Mouse (Mus musculus) retina, embryonic 14.5 days (tissue): Measurements from ENCODE around the gene Paxx.
"Not testable (repeated sequence)": the region's sequence is repeated elsewhere in the genome, so short reads cannot be mapped to it uniquely, and the experiment has no call there.

Experiments used
- DNase-seq: peaks from one replicate; pipeline ENCODE4 v3.0.0-alpha.2; 2015; ENCODE audit warnings: low spot score

Paxx gene

GRCm38 (mm10) chr2:25450853-25451647 is 9.8 kb downstream of the Paxx start:
- DNase-seq: no peak

DNA sequence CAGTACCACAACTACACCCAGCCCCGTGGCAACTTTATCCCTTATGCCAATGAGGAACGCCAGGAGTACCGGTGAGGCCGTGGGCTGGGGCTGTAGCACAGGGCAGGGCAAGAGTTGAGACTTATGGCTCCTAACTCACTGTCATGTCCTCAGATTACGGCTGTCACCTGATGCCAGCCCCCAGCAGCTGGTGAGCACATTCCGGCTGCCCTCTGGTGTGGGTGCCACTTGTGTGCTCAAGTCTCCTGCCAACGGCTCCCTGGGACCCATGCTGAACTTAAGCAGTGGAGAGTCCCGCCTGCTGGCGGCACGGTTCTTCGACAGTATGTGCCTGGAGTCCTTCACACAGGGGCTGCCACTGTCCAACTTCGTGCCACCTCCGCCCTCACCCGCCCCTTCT is 18.2 kb downstream of the Paxx start:
- DNase-seq: no peak

- no peak for DNase-seq
Measured at GRCm38 (mm10) chr2:25441067-25441466, 19.8 kb downstream of the Paxx start.

DNA sequence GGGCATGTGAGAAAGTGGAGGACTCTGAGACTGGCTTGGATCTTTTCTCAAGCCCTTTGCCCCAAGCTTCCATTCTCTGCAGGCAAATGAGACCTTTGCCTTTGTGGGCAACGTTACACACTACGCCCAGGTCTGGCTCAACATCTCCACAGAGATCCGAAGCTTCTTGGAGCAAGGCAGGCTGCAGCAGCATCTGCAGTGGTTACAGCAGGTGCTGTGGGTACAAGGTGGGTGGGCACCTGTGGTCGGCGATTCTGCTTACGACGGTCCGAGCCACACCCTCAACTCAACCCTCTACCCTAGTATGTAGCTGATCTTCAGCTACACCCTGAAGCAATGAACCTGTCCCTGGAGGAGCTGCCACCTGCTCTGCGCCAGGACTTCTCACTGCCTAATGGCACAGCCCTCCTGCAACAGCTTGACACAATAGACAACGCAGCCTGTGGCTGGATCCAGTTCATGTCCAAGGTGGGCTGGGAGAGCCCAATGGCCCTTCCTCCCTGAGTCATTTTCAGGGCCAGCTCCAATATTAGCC is 24.5 kb downstream of the Paxx start:
- DNase-seq: no peak

DNA sequence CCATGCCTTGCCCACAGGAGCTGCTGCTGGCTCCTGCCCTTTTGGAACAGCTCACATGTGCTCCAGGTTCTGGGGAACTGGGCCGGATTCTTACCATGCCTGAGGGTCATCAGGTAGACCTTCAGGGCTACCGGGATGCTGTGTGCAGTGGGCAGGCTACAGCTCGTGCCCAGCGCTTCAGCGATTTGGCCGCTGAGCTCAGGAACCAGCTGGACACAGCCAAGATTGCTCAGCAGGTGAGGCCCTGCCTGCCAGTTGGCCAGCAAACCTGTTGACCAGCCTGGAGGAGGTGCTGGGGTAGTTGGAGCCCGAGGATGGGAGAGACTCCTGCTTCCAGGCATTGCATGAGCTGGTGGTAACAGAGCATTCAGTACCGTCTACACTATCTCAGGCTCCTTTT is 26.6 kb downstream of the Paxx start:
- DNase-seq: no peak

DNA sequence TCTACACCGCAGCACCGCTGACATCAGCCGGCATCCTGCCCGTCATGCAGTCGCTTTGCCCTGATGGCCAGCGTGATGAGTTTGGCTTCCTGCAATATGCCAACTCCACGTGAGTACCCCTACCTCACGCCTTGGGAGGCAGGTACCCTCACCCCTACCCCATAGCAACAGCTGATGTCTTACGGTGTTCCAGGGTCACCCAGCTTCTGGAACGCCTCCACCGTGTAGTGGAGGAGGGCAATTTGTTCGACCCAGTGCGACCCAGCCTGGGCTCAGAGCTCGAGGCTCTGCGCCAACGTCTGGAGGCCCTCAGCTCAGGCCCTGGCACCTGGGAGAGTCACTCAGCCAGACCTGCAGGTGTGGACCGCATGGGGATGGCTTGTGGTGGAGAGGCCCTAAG is 27.8 kb downstream of the Paxx start:
- no peak for DNase-seq

GRCm38 (mm10) chr2:25432326-25433098 is 28.4 kb downstream of the Paxx start:
- DNase-seq: no peak

GRCm38 (mm10) chr2:25431308-25431855 is 29.5 kb downstream of the Paxx start:
- no peak for DNase-seq

GRCm38 (mm10) chr2:25430395-25431233 is 30.3 kb downstream of the Paxx start:
- peak; percentile 32 for DNase-seq

DNA sequence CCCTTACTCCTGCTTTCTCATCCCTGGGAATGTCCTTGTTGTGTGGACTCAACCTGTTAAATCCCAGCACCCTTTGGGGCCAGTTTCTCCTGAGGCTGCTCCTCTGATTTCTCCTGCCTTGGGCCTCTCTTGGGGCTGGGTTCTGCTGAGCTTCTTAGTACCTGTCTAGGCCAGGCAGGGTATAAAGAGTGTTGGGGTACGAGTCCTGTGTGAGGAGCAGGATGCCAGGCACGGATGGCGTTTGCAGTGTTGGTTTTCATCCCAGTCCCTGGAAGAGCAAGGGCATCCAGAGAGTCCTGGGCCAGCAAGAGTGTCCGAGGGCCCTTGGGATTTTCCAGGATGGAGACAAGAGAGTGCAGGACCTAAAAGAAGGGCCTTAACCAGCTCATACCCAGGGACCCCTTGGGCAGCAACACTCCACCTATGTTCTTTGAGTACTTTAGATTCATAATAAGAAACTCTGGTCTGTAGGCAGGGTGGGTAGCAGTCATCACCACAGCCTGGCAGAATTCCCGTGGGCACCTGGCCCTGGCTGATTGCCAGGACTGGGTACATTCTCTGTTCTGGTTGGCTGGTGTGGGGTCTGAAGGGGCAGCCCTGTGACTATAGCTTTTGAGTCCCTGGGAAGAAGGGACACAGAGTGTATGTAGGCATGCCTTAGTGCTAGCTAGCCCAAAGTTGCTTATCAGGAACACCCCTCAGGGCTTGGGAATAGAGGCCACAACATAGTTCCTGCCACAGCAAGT is 31.3 kb downstream of the Paxx start:
- no peak for DNase-seq

GRCm38 (mm10) chr2:25428442-25429236 is 32.3 kb downstream of the Paxx start, which contains the start of gene Abca2:
Abca2 (plus strand) TSS chr2:25428703.
- peak; percentile 97 for DNase-seq

- DNase-seq: no peak
Measured at GRCm38 (mm10) chr2:25427256-25427655, 33.6 kb downstream of the Paxx start.

GRCm38 (mm10) chr2:25426721-25427191 is 34.1 kb downstream of the Paxx start:
- DNase-seq: peak; percentile 93

- no peak for DNase-seq
Measured at GRCm38 (mm10) chr2:25425481-25425880, 35.4 kb downstream of the Paxx start.

- no peak for DNase-seq
Measured at GRCm38 (mm10) chr2:25423626-25424025, 37.3 kb downstream of the Paxx start.

- no peak for DNase-seq
Measured at GRCm38 (mm10) chr2:25422587-25423410, 38.1 kb downstream of the Paxx start, which contains the start of gene Fut7. Fut7 (plus strand) TSS chr2:25423267.

- DNase-seq: peak; percentile 87
Measured at GRCm38 (mm10) chr2:25421896-25422295, 39.0 kb downstream of the Paxx start.

DNA sequence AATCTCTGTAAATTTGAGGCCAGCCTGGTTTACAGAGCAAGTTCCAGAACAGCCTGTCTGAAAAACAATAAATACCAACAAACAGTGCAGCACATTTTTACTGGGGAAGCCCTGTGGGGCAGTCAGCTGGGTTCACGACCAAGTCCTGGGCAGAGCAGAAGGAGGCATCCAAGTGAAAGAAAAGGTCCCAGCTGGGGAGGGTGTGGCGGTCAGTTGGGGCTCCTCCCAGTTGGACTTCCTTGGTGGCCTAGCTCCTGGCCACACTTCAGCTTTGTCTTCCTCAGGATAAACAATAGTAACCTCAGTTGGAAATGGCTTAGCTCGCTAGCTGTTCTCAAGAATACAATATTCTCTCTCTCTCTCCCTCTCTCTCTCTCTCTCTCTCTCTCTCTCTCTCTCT is 43.5 kb downstream of the Paxx start:
- DNase-seq: no peak

DNA sequence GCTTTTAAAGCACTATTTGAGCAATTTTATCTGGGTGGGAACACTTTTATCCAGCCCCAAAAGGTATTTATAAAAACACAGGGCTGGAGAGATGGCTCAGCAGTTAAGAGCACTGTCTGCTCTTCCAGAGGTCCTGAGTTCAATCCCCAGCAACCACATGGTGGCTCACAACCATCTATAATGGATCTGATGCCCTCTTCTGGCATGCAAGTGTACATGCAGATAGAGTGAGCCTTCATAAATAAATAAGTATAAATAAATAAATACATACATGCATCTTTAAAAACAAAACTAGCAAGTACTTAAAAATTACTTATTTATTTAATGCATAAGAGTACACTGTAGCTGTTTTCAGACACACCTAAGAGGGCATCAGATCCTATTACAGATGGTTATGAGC is 47.5 kb downstream of the Paxx start:
- not testable (repeated sequence) for DNase-seq
